Mouse (Mus musculus) lung, postnatal 0 days (tissue): Measurements from ENCODE around the gene Zfp141.

Experiments used
- CTCF ChIP-seq: IDR thresholded peaks from 2 replicates; pipeline ENCODE4 v1.5.1; 2016; ENCODE audit warnings: antibody characterized with exemption, mild to moderate bottlenecking
- EP300 ChIP-seq: IDR thresholded peaks from 2 replicates; pipeline ENCODE4 v1.6.1; 2016; ENCODE audit warnings: antibody characterized with exemption, mild to moderate bottlenecking, control low read depth

DNA sequence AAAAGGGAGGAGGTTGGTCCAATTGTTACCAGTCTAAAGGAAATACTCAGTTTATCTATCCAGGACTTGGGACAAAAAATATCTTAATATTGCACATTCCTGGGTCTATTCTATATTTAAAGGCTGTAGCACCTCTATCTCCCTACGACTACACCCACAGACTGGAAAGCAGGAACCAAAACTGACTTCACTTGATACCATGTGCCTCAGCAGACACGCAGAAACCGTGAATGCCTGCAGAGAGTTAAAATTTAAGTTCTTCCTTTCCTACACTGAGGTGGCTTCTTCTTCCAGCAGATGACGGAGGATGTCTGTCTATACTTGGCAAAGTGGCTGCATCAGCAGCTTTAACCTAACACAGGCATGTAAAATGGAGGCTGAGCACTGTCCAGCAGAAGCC is 15.2 kb downstream of the Zfp141 start:
- TF ChIP-seq CTCF (no peak), EP300 (no peak)
